Mouse (Mus musculus) limb, embryonic 13.5 days (tissue): ENCODE measurements around the gene Nudt16l1. TPM values are rescaled to one million over a fixed set of nuclear protein-coding genes. Genes with fewer than 3 reads are reported as not detected.

Experiments
- ATAC-seq: fragments of 200-750 bp; cut with Nextera tagmentation; 2 replicates; pipeline ENCODE4 v1.8.0; 2017; ENCODE audit warnings: low read depth, moderate number of reproducible peaks, moderate TSS enrichment; ENCODE audit not compliant: low FRiP score
- H3K27ac ChIP-seq: fragments of 300-500 bp; sonication (generic); 2 replicates; pipeline ENCODE4 v1.5.1; 2015; ENCODE audit warnings: inconsistent platforms, mild to moderate bottlenecking, moderate library complexity
- H3K27me3 ChIP-seq: fragments of 300-500 bp; sonication (generic); 2 replicates; pipeline ENCODE4 v1.6.1; 2015; ENCODE audit warnings: mild to moderate bottlenecking, inconsistent platforms
- H3K36me3 ChIP-seq: fragments of 300-500 bp; sonication (generic); 2 replicates; pipeline ENCODE4 v1.6.1; 2015; ENCODE audit warnings: inconsistent platforms, mild to moderate bottlenecking, moderate library complexity
- H3K4me1 ChIP-seq: fragments of 300-500 bp; sonication (generic); 2 replicates; pipeline ENCODE4 v1.6.1; 2015; ENCODE audit warnings: inconsistent platforms
- H3K4me2 ChIP-seq: fragments of 300-500 bp; sonication (generic); replicated peaks from 2 replicates; pipeline ENCODE4 v1.6.1; 2015; ENCODE audit warnings: inconsistent platforms, mild to moderate bottlenecking, moderate library complexity
- H3K4me3 ChIP-seq: fragments of 300-500 bp; sonication (generic); 2 replicates; pipeline ENCODE4 v1.5.1; 2015; ENCODE audit warnings: moderate library complexity, mild to moderate bottlenecking, inconsistent platforms
- H3K9ac ChIP-seq: fragments of 300-500 bp; sonication (generic); 2 replicates; pipeline ENCODE4 v1.6.1; 2015; ENCODE audit warnings: mild to moderate bottlenecking, inconsistent platforms
- H3K9me3 ChIP-seq: fragments of 300-500 bp; sonication (generic); 2 replicates; pipeline ENCODE4 v1.6.1; 2016; ENCODE audit warnings: inconsistent platforms
- WGBS: fragments of 180-500 bp; shearing (Covaris S2); methylation state at CpG from one replicate; pipeline ENCODE4 v1.1.7; 2015; 5-methylcytosine and 5-hydroxymethylcytosine counted together
- polyA plus RNA-seq: library from polyadenylated mRNA; unstranded; fragments of >200 nt; fragmentation: Nextera tagmentation; extraction: Ambion mirVana; gene quantifications from 2 replicates; pipeline ENCODE4 v1.2.1, GENCODE M21; 2015

Nudt16l1 gene
- polyA plus RNA-seq, 1 experiment from 2014 or later: 178 TPM

DNA sequence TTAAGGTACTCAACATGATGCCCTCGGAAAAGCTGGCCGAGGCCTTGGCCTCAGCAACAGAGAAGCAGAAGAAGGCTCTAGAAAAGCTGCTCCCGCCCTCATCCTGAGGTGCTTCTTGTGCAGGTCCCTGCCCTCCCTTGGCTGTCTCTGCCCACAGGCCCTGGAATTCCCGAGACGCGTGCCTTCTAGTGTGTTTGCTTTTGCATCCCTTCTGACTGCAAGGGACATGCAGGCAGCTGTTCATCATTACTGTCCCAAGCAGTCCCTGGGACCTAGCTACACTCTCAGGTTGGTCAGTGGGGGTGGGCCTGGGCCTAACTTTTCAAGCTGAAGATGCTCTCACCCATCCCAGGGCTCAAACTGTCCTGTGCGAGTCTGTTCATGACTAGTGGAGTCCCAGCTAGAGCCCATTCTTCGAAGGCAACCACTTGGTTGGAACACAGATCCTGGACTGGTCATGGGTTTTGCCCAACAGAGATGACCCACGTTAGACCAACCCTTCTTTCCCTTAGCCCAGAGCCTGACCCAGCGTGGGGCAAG is 1.8 kb downstream of the Nudt16l1 start:
- Histone ChIP-seq H3K4me1 (peaks cover 16% of the 10 kb centered on the region), H3K4me2 (peak overlapping the region; percentile 80), H3K9me3 (no peaks in the 10 kb centered on the region), H3K27me3 (no peaks in the 10 kb centered on the region), H3K9ac (peak overlapping the region; percentile 94), H3K36me3 (peaks cover 83% of the 10 kb centered on the region), H3K4me3 (peak overlapping the region; percentile 95), H3K27ac (no peak overlapping the region)
- WGBS: 90% methylated on average over 10 of the region's 10 CpGs
- ATAC-seq: no peak

DNA sequence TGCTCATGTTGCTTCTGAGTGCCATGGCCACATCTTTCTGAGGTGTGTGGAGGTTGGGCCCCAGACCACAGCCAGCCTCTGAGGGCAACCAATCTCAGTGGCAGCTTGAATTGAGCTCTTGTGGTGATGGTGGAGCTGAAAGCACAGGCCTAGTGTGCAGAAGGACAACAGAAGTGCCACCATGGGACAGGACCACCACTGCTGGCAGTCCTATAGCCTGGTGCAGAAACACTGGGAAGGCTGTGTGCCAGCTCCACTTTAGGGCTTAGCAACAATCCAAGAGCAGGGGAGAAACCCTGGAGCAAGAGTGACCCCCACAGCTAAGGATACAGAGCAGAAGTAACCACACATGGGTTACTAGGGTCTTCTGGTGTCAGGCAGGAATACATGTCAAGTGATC is 2.5 kb downstream of the Nudt16l1 start:
- Histone ChIP-seq H3K36me3 (peaks cover 81% of the 10 kb centered on the region), H3K27me3 (no peaks in the 10 kb centered on the region), H3K9ac (no peak overlapping the region)

DNA sequence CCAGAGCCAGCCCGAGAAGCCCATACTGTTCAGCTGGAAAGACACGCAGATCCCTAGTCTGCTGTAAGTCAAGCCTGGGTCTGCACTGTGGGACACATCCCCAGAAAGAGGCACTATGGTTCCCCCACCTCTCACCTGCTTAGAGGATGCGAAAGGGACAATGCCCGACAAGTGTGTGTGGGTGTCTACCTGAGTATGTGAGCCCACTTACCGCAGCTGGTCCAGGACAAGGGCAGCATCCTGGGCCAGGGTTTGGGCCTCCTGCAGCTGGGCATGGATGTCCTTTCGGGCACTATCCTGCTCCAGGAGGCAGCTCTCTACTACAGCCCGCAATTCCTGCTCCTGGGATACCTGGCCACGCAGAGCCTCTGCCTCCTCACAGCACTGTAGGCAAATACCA is 4.3 kb downstream of the Nudt16l1 start:
- no peak overlapping the region for H3K9ac ChIP-seq
- H3K4me3 ChIP-seq: no peak overlapping the region
- WGBS: 90% methylated on average over 8 of the region's 8 CpGs
- H3K9me3 ChIP-seq: no peaks in the 10 kb centered on the region
- peaks cover 81% of the 10 kb centered on the region for H3K36me3 ChIP-seq
- no peak overlapping the region for H3K4me2 ChIP-seq
- peaks cover 16% of the 10 kb centered on the region for H3K4me1 ChIP-seq
- H3K27ac ChIP-seq: no peak overlapping the region
- H3K27me3 ChIP-seq: no peaks in the 10 kb centered on the region
- no peak for ATAC-seq

More for the DNA sequence above, 2.5 kb downstream of the Nudt16l1 start:
- H3K4me1 ChIP-seq: peaks cover 16% of the 10 kb centered on the region
- H3K4me3 ChIP-seq: no peak overlapping the region
- no peak overlapping the region for H3K27ac ChIP-seq
- no peak overlapping the region for H3K4me2 ChIP-seq
- ATAC-seq: no peak
- H3K9me3 ChIP-seq: no peaks in the 10 kb centered on the region

DNA sequence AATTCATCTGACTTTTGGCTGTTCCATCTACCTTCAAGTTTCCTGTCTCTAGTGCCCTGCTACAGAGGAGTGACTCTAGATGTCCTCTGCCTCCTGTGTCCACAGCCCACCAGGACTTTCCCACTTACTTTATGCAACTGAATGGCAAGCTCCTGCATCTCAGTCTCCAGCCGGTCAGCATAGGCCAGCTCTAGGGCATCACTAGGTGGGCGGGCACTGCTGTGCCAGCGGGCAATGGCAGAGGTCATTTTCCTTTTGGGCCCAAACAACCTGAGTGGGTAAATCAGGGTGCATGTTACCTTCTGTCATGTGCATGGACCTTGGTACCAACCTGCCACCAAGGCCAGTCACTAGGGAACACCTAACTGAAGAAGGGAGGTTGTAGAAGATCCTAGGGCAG is 4.9 kb downstream of the Nudt16l1 start:
- Histone ChIP-seq H3K9ac (no peak overlapping the region), H3K27ac (no peak overlapping the region), H3K9me3 (no peaks in the 10 kb centered on the region), H3K4me2 (no peak overlapping the region), H3K4me1 (peaks cover 14% of the 10 kb centered on the region), H3K4me3 (no peak overlapping the region), H3K27me3 (no peaks in the 10 kb centered on the region), H3K36me3 (peaks cover 83% of the 10 kb centered on the region)
- ATAC-seq: no peak
- WGBS: 94% methylated on average over 3 of the region's 3 CpGs

DNA sequence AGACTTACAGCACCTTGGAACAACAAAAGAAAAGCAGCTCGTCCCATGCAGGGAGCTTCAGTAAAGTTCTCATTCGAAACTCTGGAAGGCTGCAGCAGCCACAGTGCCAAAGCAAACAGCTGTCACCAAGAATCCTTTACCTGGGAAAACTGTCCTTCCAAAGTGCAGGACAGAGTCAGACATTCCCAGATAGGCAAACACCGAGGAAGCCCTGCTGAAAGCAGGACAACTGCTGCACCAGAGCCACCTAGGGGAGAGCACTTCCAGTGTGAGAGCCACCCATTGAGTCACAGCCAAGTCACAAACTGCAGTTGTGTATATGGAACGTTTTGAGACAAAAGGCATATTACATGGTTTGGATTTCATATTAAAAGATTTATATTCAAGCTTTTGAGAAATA is 6.9 kb downstream of the Nudt16l1 start:
- H3K4me3 ChIP-seq: no peak overlapping the region
- H3K4me2 ChIP-seq: no peak overlapping the region
- H3K27ac ChIP-seq: no peak overlapping the region
- H3K4me1 ChIP-seq: peaks cover 2% of the 10 kb centered on the region; the same call in 1 of the 2 replicates
- no peak for ATAC-seq
- H3K36me3 ChIP-seq: peaks cover 90% of the 10 kb centered on the region
- WGBS: 67% methylated on average over 4 of the region's 4 CpGs
- H3K27me3 ChIP-seq: no peaks in the 10 kb centered on the region
- no peaks in the 10 kb centered on the region for H3K9me3 ChIP-seq
- H3K9ac ChIP-seq: no peak overlapping the region

DNA sequence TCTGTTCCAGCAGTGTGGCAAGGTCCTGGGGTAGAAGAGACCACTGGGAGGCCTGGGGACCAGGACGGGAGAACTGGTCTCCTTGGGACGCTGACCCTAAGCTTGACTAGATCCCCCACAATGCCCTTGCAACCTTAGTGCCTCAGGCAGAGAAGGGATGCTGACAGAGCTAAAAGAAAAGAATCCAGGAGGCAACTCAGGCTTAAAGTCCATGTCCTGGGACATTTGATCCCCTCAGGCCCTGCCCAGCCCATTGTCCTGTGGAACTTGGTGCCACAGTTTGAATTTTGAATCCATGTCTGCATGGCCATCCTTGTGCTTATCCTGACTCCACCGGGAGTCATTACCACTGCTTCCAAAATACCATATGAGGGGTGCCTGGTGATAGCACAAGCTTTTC is 7.6 kb downstream of the Nudt16l1 start:
- WGBS: 85% methylated on average over 3 of the region's 3 CpGs
- Histone ChIP-seq H3K4me1 (no peaks in the 10 kb centered on the region), H3K27ac (no peak overlapping the region), H3K4me2 (no peak overlapping the region), H3K36me3 (peaks cover 90% of the 10 kb centered on the region), H3K9me3 (no peaks in the 10 kb centered on the region), H3K27me3 (no peaks in the 10 kb centered on the region), H3K4me3 (no peak overlapping the region), H3K9ac (no peak overlapping the region)
- ATAC-seq: no peak

DNA sequence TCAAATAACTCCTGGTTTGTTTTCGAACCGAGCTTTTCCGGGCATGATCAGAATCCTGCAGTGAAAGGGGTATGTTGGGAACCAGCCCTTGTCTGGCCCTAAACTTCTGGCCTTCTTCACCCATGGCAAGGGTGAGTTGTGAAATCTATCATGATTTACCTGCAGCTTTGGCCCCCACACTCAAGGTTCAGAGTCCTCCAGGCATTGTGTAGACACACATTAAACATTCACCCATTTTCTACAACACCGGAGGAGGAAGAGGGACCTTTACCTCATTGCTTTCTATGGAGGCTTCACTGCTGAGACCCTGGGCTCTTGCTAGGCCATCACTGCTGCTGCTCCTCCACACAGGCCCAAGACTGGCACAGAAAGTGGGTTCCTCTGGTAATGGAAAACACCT is 8.8 kb downstream of the Nudt16l1 start:
- Histone ChIP-seq H3K27me3 (no peaks in the 10 kb centered on the region), H3K4me3 (no peak overlapping the region), H3K4me1 (no peaks in the 10 kb centered on the region), H3K4me2 (no peak overlapping the region), H3K9ac (no peak overlapping the region), H3K27ac (no peak overlapping the region), H3K36me3 (peaks cover 90% of the 10 kb centered on the region), H3K9me3 (no peaks in the 10 kb centered on the region)
- ATAC-seq: no peak
- 88% methylated on average over 4 of the region's 4 CpGs for WGBS

DNA sequence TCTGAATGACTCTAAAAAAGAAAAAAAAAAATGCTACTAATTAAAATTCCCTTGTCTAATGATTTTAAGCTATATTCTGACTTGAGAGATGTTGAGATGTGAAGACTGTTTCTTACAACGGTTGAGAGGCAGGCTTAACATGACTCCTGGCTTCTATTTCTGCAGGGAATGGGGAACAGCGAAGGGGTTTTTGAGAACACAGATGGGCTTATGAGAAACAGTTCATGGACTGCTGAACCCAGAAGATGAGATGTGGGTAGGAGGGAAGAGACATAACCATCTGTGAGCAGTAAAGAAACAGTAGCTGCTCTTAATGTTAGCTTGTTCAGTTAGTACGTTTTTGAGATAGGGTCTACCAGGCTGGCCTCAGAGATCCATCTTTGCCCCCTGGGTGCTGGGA is 18.0 kb downstream of the Nudt16l1 start:
- no peak for ATAC-seq
- H3K4me3 ChIP-seq: no peak overlapping the region
- H3K4me2 ChIP-seq: no peak overlapping the region
- H3K36me3 ChIP-seq: peaks cover 83% of the 10 kb centered on the region
- no peaks in the 10 kb centered on the region for H3K27me3 ChIP-seq
- H3K4me1 ChIP-seq: no peaks in the 10 kb centered on the region
- 92% methylated on average over 3 of the region's 3 CpGs for WGBS
- H3K9me3 ChIP-seq: no peaks in the 10 kb centered on the region
- H3K27ac ChIP-seq: no peak overlapping the region
- no peak overlapping the region for H3K9ac ChIP-seq

DNA sequence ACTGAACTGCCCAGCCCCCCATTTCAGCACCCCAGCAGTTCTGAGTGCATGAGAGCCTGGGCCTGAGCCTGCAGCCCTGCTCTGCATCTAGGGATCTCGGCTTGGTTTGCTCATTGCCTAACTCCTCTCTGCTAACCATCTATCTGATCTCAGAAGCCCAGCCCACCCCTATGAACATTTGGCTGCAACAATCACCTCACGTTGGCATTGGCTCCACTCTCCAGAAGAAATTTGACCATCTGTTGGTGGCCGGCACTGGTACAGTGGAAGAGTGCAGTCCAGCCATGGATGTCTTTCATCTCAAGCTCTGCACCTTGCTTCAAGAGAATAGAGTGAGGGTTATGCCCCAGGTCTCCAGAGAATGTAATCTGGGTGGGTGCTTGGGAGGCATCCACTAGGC is 18.9 kb downstream of the Nudt16l1 start:
- no peaks in the 10 kb centered on the region for H3K27me3 ChIP-seq
- peaks cover 5% of the 10 kb centered on the region for H3K4me1 ChIP-seq
- 88% methylated on average over 3 of the region's 3 CpGs for WGBS
- no peak for ATAC-seq
- no peak overlapping the region for H3K9ac ChIP-seq
- H3K36me3 ChIP-seq: peaks cover 75% of the 10 kb centered on the region
- no peak overlapping the region for H3K27ac ChIP-seq
- no peaks in the 10 kb centered on the region for H3K9me3 ChIP-seq
- H3K4me2 ChIP-seq: no peak overlapping the region
- no peak overlapping the region for H3K4me3 ChIP-seq

DNA sequence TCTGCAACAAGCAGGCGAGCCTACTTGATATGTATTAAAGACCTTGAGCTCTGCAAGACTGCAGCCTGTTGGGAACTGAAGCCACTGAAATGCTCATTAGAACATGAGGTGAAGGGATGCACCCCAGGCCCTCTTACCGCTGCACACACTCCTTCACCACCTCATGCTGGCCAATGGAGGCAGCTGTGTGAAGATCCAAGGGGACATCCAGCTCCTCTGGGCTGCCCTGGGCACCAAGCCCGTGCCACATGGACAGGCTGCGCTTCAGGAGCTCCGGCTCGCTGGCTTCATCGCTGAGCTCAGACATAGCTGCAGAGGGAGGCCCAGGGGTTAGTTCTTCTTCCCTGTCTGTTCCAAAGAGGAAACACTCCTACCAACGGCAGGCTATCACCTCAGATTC is 21.7 kb downstream of the Nudt16l1 start:
- Histone ChIP-seq H3K9ac (no peak overlapping the region), H3K4me3 (no peak overlapping the region), H3K4me1 (peaks cover 19% of the 10 kb centered on the region), H3K4me2 (no peak overlapping the region), H3K36me3 (peaks cover 47% of the 10 kb centered on the region), H3K27me3 (no peaks in the 10 kb centered on the region), H3K9me3 (no peaks in the 10 kb centered on the region), H3K27ac (no peak overlapping the region)
- no peak for ATAC-seq
- whole genome bisulfite sequencing: 84% methylated on average over 8 of the region's 8 CpGs

DNA sequence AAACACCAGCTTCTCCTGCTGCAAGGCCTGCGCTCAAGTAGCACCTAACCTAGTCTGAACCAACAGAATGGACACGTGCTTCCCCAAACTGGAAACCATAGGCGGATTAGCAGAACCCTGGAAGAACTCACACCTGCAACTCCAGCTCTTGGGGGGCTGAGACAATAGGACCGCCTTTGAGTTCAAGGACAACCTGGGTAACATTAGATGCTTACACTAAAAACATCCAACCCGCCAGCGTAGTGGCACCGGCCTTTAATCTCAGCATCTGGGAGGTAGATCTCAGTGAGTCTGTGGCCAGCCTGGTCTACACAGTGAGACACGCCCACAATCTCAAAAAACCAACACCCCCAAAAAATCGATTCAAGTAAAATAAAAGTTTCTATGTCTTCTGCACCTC is 24.8 kb downstream of the Nudt16l1 start:
- Histone ChIP-seq H3K36me3 (peaks cover 18% of the 10 kb centered on the region), H3K27ac (no peak overlapping the region), H3K4me2 (peak overlapping the region; percentile 79), H3K9me3 (no peaks in the 10 kb centered on the region), H3K9ac (peak overlapping the region; percentile 89), H3K4me3 (peak overlapping the region; percentile 94), H3K27me3 (no peaks in the 10 kb centered on the region), H3K4me1 (peaks cover 21% of the 10 kb centered on the region)
- no peak for ATAC-seq
- 36% methylated on average over 9 of the region's 9 CpGs for WGBS

DNA sequence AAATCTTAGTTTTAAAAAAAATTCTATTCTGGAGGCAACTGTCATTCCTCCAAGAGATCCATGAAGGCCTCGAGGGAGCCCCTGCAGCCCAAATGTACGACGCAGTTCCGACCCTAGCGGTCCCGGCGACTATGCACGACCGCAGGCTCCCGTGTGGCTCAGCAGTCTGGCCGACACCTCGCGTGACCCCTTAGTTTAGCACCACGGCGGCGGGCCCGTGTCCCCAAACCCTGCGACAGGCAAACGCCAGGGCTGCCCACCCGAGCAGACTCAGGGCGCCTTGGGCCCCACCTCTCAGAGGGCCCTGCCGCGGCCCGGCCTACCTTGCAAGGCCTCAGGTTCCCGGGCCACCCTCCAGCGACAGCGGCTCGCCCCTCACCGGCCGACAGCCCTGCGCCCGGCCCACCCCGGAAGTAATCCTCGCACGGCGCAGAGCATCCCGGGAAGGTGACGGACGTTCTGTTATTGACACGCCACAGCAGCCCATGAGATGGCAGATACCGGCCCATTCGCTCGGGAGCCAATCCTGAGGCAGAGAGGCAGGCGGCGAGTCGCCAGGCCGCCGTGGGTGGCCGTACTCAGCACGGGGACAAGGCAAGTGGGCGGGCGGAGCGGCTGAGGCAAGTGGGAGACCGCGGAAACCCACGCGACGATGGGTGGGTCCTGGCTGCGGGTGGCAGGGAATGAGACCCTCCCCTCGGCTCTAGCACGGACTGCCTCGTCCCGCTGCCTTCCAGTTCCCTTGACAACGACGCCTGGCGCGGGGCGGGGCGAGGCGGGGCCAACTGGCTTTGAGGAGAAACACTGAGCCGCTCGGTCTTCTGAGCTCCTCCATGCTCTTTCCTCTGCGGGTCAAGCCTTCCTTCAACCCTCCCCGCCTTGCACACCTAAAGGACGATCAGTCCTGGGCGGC is 25.5 kb downstream of the Nudt16l1 start, which contains the start of gene Anks3:
Anks3 (minus strand) TSS at position 409 of the 913 bp plus-strand sequence.
- peak; percentile 99 for ATAC-seq
- Histone ChIP-seq H3K9me3 (no peaks in the 10 kb centered on the region), H3K9ac (peak within 1 kb of the TSS; percentile 89), H3K4me1 (peaks cover 21% of the 10 kb centered on the region), H3K27me3 (no peaks in the 10 kb centered on the region), H3K27ac (peak within 1 kb of the TSS; percentile 79), H3K36me3 (peaks cover 14% of the 10 kb centered on the region), H3K4me2 (peak within 1 kb of the TSS; percentile 79), H3K4me3 (peak within 1 kb of the TSS; percentile 94)
- under 1% methylated on average over 75 of the region's 76 CpGs for WGBS
